Mouse (Mus musculus): ENCODE measurements at regions not wholly inside any gene's neighbourhood (a gene's known extent, or its start where the extent isn't known, plus 50 kb on each side); places are given as distances from the start of the nearest gene placed in this dataset.

GRCm38 (mm10) chr2:79547284-79547683 lies 87.9 kb upstream of the Itprid2 start:
- DNase-seq (ENCODE audit: low spot score): no peak

GRCm38 (mm10) chr2:79548039-79548600 lies 87.0 kb upstream of the Itprid2 start:
- no peak for DNase-seq (ENCODE audit: low spot score)

GRCm38 (mm10) chr2:79549781-79550180 lies 85.4 kb upstream of the Itprid2 start:
- DNase-seq (ENCODE audit: low spot score): no peak

GRCm38 (mm10) chr2:79550432-79550831 lies 84.7 kb upstream of the Itprid2 start:
- no peak for DNase-seq (ENCODE audit: low spot score)

- no peak for DNase-seq (ENCODE audit: low spot score)
These were observed 82.7 kb upstream of the Itprid2 start for GRCm38 (mm10) chr2:79552481-79552880.

- DNase-seq (ENCODE audit: low spot score): no peak
These were observed 79.8 kb upstream of the Itprid2 start for GRCm38 (mm10) chr2:79555395-79555794.

GRCm38 (mm10) chr2:79557361-79557760 lies 77.8 kb upstream of the Itprid2 start:
- no peak for DNase-seq (ENCODE audit: low spot score)

GRCm38 (mm10) chr2:79566280-79566933 lies 68.7 kb upstream of the Itprid2 start:
- DNase-seq (ENCODE audit: low spot score): no peak

GRCm38 (mm10) chr2:79567413-79567934 lies 67.7 kb upstream of the Itprid2 start:
- no peak for DNase-seq (ENCODE audit: low spot score)

GRCm38 (mm10) chr2:79569663-79570062 lies 65.5 kb upstream of the Itprid2 start:
- no peak for DNase-seq (ENCODE audit: low spot score)

- no peak for DNase-seq (ENCODE audit: low spot score)
These were observed 63.2 kb upstream of the Itprid2 start for GRCm38 (mm10) chr2:79571910-79572309.

- DNase-seq (ENCODE audit: low spot score): no peak
These were observed 60.1 kb upstream of the Itprid2 start for GRCm38 (mm10) chr2:79575074-79575473.

- no peak for DNase-seq (ENCODE audit: low spot score)
These were observed 50.0 kb upstream of the Itprid2 start for GRCm38 (mm10) chr2:79585022-79585774.

Data from urinary bladder, adult 2 months (tissue).